Mouse (Mus musculus): Measurements from ENCODE around the gene Rpl18a. TPM values are rescaled to one million over a fixed set of nuclear protein-coding genes. Genes with fewer than 3 reads are reported as not detected.

Rpl18a gene
- 7,043 and 8,184 TPM in 2 replicates for polyA plus RNA-seq (2012; rRNA removed)

- Histone ChIP-seq H3K4me3 (ENCODE audit: extremely low read depth, insufficient read depth, insufficient read length) (peak within 1 kb of the TSS; percentile 95), H3K4me1 (ENCODE audit: control insufficient read depth, insufficient read depth, insufficient read length) (peaks cover 22% of the 10 kb centered on the region), H3K27me3 (ENCODE audit: control insufficient read depth, insufficient read depth, low read length) (peaks cover 8% of the 10 kb centered on the region), H3K27ac (ENCODE audit: insufficient read depth, low read length) (peak within 1 kb of the TSS; percentile 80), H3K36me3 (ENCODE audit: control insufficient read depth, insufficient read depth, low read length) (peaks cover 22% of the 10 kb centered on the region)
- peak; percentile 91 for TF ChIP-seq POLR2A (IDR thresholded peaks at IDR 0.05; ENCODE audit: low read depth, low read length)
- no peak for TF ChIP-seq CTCF (IDR thresholded peaks at IDR 0.05; ENCODE audit: extremely low read depth, insufficient read depth, insufficient read length, insufficient replicate concordance)
- under 1% methylated on average over 60 of the region's 60 CpGs for WGBS
- peak; percentile 94 to 98 for DNase-seq (ENCODE audit: low read depth in 1 of 2, low spot score in 2 of 2)
Measured at GRCm38 (mm10) chr8:70897021-70897680, at the start of gene Rpl18a. Gene Rpl18a, minus strand, starts transcription at chr8:70897412.

GRCm38 (mm10) chr8:70943187-70943586, 46.0 kb upstream of the Rpl18a start:
- H3K4me3 ChIP-seq (ENCODE audit: extremely low read depth, insufficient read depth, insufficient read length), result no peak overlapping the region
- H3K36me3 ChIP-seq (ENCODE audit: control insufficient read depth, insufficient read depth, low read length), result no peaks in the 10 kb centered on the region
- no peaks in the 10 kb centered on the region for H3K27me3 ChIP-seq (ENCODE audit: control insufficient read depth, insufficient read depth, low read length)
- 4% methylated on average over 1 of the region's 1 CpGs for WGBS
- no peak for DNase-seq (ENCODE audit: low read depth in 1 of 2, low spot score in 2 of 2)
- H3K27ac ChIP-seq (ENCODE audit: insufficient read depth, low read length), result no peak overlapping the region
- no peak for TF ChIP-seq POLR2A (IDR thresholded peaks at IDR 0.05; ENCODE audit: low read depth, low read length)
- TF ChIP-seq CTCF (IDR thresholded peaks at IDR 0.05; ENCODE audit: extremely low read depth, insufficient read depth, insufficient read length, insufficient replicate concordance), result no peak
- H3K4me1 ChIP-seq (ENCODE audit: control insufficient read depth, insufficient read depth, insufficient read length), result no peaks in the 10 kb centered on the region

GRCm38 (mm10) chr8:70941478-70941877, 44.3 kb upstream of the Rpl18a start:
- H3K27me3 ChIP-seq (ENCODE audit: control insufficient read depth, insufficient read depth, low read length), result no peaks in the 10 kb centered on the region
- no peaks in the 10 kb centered on the region for H3K36me3 ChIP-seq (ENCODE audit: control insufficient read depth, insufficient read depth, low read length)
- no peak for DNase-seq (ENCODE audit: low read depth in 1 of 2, low spot score in 2 of 2)
- 65% methylated on average over 2 of the region's 2 CpGs for WGBS
- TF ChIP-seq POLR2A (IDR thresholded peaks at IDR 0.05; ENCODE audit: low read depth, low read length) (no peak), CTCF (IDR thresholded peaks at IDR 0.05; ENCODE audit: extremely low read depth, insufficient read depth, insufficient read length, insufficient replicate concordance) (no peak)
- H3K4me3 ChIP-seq (ENCODE audit: extremely low read depth, insufficient read depth, insufficient read length), result no peak overlapping the region
- no peaks in the 10 kb centered on the region for H3K4me1 ChIP-seq (ENCODE audit: control insufficient read depth, insufficient read depth, insufficient read length)
- no peak overlapping the region for H3K27ac ChIP-seq (ENCODE audit: insufficient read depth, low read length)

GRCm38 (mm10) chr8:70937200-70937599, 40.0 kb upstream of the Rpl18a start:
- Histone ChIP-seq H3K27ac (ENCODE audit: insufficient read depth, low read length) (no peak overlapping the region), H3K4me1 (ENCODE audit: control insufficient read depth, insufficient read depth, insufficient read length) (no peaks in the 10 kb centered on the region), H3K36me3 (ENCODE audit: control insufficient read depth, insufficient read depth, low read length) (no peaks in the 10 kb centered on the region), H3K27me3 (ENCODE audit: control insufficient read depth, insufficient read depth, low read length) (no peaks in the 10 kb centered on the region), H3K4me3 (ENCODE audit: extremely low read depth, insufficient read depth, insufficient read length) (no peak overlapping the region)
- no peak for TF ChIP-seq POLR2A (IDR thresholded peaks at IDR 0.05; ENCODE audit: low read depth, low read length)
- no peak for TF ChIP-seq CTCF (IDR thresholded peaks at IDR 0.05; ENCODE audit: extremely low read depth, insufficient read depth, insufficient read length, insufficient replicate concordance)
- DNase-seq (ENCODE audit: low read depth in 1 of 2, low spot score in 2 of 2), result no peak
- 78% methylated on average over 6 of the region's 6 CpGs for WGBS

GRCm38 (mm10) chr8:70934786-70935185, 37.6 kb upstream of the Rpl18a start:
- 73% methylated on average over 7 of the region's 7 CpGs for WGBS
- H3K4me3 ChIP-seq (ENCODE audit: extremely low read depth, insufficient read depth, insufficient read length), result no peak overlapping the region
- no peaks in the 10 kb centered on the region for H3K4me1 ChIP-seq (ENCODE audit: control insufficient read depth, insufficient read depth, insufficient read length)
- H3K27ac ChIP-seq (ENCODE audit: insufficient read depth, low read length), result no peak overlapping the region
- H3K27me3 ChIP-seq (ENCODE audit: control insufficient read depth, insufficient read depth, low read length), result no peaks in the 10 kb centered on the region
- TF ChIP-seq POLR2A (IDR thresholded peaks at IDR 0.05; ENCODE audit: low read depth, low read length), result no peak
- DNase-seq (ENCODE audit: low read depth in 1 of 2, low spot score in 2 of 2), result no peak
- no peaks in the 10 kb centered on the region for H3K36me3 ChIP-seq (ENCODE audit: control insufficient read depth, insufficient read depth, low read length)

GRCm38 (mm10) chr8:70933036-70933435, 35.8 kb upstream of the Rpl18a start:
- Histone ChIP-seq H3K27ac (ENCODE audit: insufficient read depth, low read length) (no peak overlapping the region), H3K27me3 (ENCODE audit: control insufficient read depth, insufficient read depth, low read length) (no peaks in the 10 kb centered on the region), H3K4me3 (ENCODE audit: extremely low read depth, insufficient read depth, insufficient read length) (no peak overlapping the region), H3K4me1 (ENCODE audit: control insufficient read depth, insufficient read depth, insufficient read length) (no peaks in the 10 kb centered on the region), H3K36me3 (ENCODE audit: control insufficient read depth, insufficient read depth, low read length) (no peaks in the 10 kb centered on the region)
- no peak for TF ChIP-seq CTCF (IDR thresholded peaks at IDR 0.05; ENCODE audit: extremely low read depth, insufficient read depth, insufficient read length, insufficient replicate concordance)
- no peak for TF ChIP-seq POLR2A (IDR thresholded peaks at IDR 0.05; ENCODE audit: low read depth, low read length)
- no peak for DNase-seq (ENCODE audit: low read depth in 1 of 2, low spot score in 2 of 2)
- 91% methylated on average over 4 of the region's 4 CpGs for WGBS

- DNase-seq (ENCODE audit: low read depth in 1 of 2, low spot score in 2 of 2), result no peak
- no peaks in the 10 kb centered on the region for H3K27me3 ChIP-seq (ENCODE audit: control insufficient read depth, insufficient read depth, low read length)
- TF ChIP-seq POLR2A (IDR thresholded peaks at IDR 0.05; ENCODE audit: low read depth, low read length) (no peak), CTCF (IDR thresholded peaks at IDR 0.05; ENCODE audit: extremely low read depth, insufficient read depth, insufficient read length, insufficient replicate concordance) (no peak)
- H3K4me1 ChIP-seq (ENCODE audit: control insufficient read depth, insufficient read depth, insufficient read length), result no peaks in the 10 kb centered on the region
- 89% methylated on average over 11 of the region's 11 CpGs for WGBS
- H3K4me3 ChIP-seq (ENCODE audit: extremely low read depth, insufficient read depth, insufficient read length), result no peak overlapping the region
- H3K36me3 ChIP-seq (ENCODE audit: control insufficient read depth, insufficient read depth, low read length), result no peaks in the 10 kb centered on the region
- H3K27ac ChIP-seq (ENCODE audit: insufficient read depth, low read length), result no peak overlapping the region
Measured at GRCm38 (mm10) chr8:70931731-70932130, 34.5 kb upstream of the Rpl18a start.
